Comparison of ENCODE assay signal across 34 mouse cellular contexts in genomic region chr13:17727922-17728321, GRCm38 (mm10).
"Had no signal": no experiment of that assay in that cellular context is flagged by ENCODE, and none has a peak within 500 bp of the region (broad histone marks: within the 10 kb centered on the region; RNA-seq: fewer than 3 reads in every experiment).

No protein-coding gene starts in this region.

- ATAC-seq: hindbrain, embryonic 16.5 days; hindbrain, postnatal 0 days; inflammation-experienced regulatory T-cells, adult 6 months; intestine, embryonic 15.5 days; intestine, embryonic 16.5 days; intestine, postnatal 0 days had no signal

- H3K4me1 ChIP-seq: heart, embryonic 12.5 days; heart, embryonic 13.5 days; heart, embryonic 15.5 days; hindbrain, embryonic 10.5 days; hindbrain, embryonic 12.5 days; hindbrain, embryonic 13.5 days; hindbrain, embryonic 15.5 days; intestine, embryonic 15.5 days; kidney, embryonic 15.5 days had no signal

- H3K27me3 ChIP-seq: heart, embryonic 12.5 days; heart, embryonic 13.5 days; heart, embryonic 15.5 days; hindbrain, embryonic 12.5 days; hindbrain, embryonic 13.5 days; hindbrain, embryonic 15.5 days; intestine, embryonic 15.5 days; kidney, embryonic 15.5 days had no signal

- H3K27ac ChIP-seq: heart, embryonic 13.5 days; heart, embryonic 15.5 days; hindbrain, embryonic 10.5 days; hindbrain, embryonic 12.5 days; hindbrain, embryonic 13.5 days; hindbrain, embryonic 14.5 days; hindbrain, embryonic 15.5 days; hindbrain, postnatal 0 days; intestine, embryonic 15.5 days; kidney, embryonic 15.5 days; kidney, postnatal 0 days; layer of hippocampus, adult 2 months; left cerebral cortex, adult 2 months had no signal

- DNase-seq: heart, postnatal 10 days; heart, postnatal 14 days; heart, postnatal 36 days; heart, postnatal 4 days; kidney, adult 11 months; kidney, adult 18-20 months; kidney, adult 2 months; kidney, adult 8-10 months; kidney, adult 9 months; kidney, postnatal 10 days; kidney, postnatal 14 days; kidney, postnatal 25 days; kidney, postnatal 36 days; kidney, postnatal 4 days; layer of hippocampus, adult 9-11 months; layer of hippocampus, postnatal 36 days had no signal

- H3K36me3 ChIP-seq: intestine, embryonic 15.5 days had no signal

- H3K4me3 ChIP-seq: heart, embryonic 12.5 days; heart, embryonic 13.5 days; heart, embryonic 15.5 days; hindbrain, embryonic 10.5 days; hindbrain, embryonic 12.5 days; hindbrain, embryonic 13.5 days; hindbrain, embryonic 15.5 days; intestine, embryonic 15.5 days; kidney, embryonic 15.5 days; layer of hippocampus, adult 2 months; left cerebral cortex, adult 2 months had no signal

- H3K9me3 ChIP-seq: heart, embryonic 12.5 days; heart, embryonic 13.5 days; heart, embryonic 15.5 days; hindbrain, embryonic 10.5 days; hindbrain, embryonic 12.5 days; hindbrain, embryonic 13.5 days; hindbrain, embryonic 15.5 days; intestine, embryonic 15.5 days; kidney, embryonic 15.5 days had no signal
